Mouse (Mus musculus) heart, embryonic 10.5 days (tissue): ENCODE measurements around the gene Zfp319. TPM values are rescaled to one million over a fixed set of nuclear protein-coding genes. Genes with fewer than 3 reads are reported as not detected.

Source experiments
- DNase-seq: peaks from one replicate; pipeline ENCODE4 v3.0.0-alpha.2; 2017; ENCODE audit warnings: low spot score
- H3K27ac ChIP-seq: fragments of 300-500 bp; sonication (generic); 2 replicates; pipeline ENCODE4 v1.5.1; 2016; ENCODE audit warnings: mild to moderate bottlenecking
- H3K27me3 ChIP-seq: fragments of 300-500 bp; sonication (generic); 2 replicates; pipeline ENCODE4 v1.6.1; 2016; ENCODE audit warnings: mild to moderate bottlenecking; ENCODE audit not compliant: poor library complexity, insufficient read depth, severe bottlenecking
- H3K36me3 ChIP-seq: fragments of 300-500 bp; sonication (generic); 2 replicates; pipeline ENCODE4 v1.6.1; 2016; ENCODE audit warnings: mild to moderate bottlenecking, moderate library complexity
- H3K4me1 ChIP-seq: fragments of 300-500 bp; sonication (generic); 2 replicates; pipeline ENCODE4 v1.6.1; 2016; ENCODE audit warnings: mild to moderate bottlenecking
- H3K4me3 ChIP-seq: fragments of 300-500 bp; sonication (generic); 2 replicates; pipeline ENCODE4 v1.5.1; 2016; ENCODE audit warnings: mild to moderate bottlenecking, moderate library complexity
- H3K9me3 ChIP-seq: fragments of 300-500 bp; sonication (generic); 2 replicates; pipeline ENCODE4 v1.6.1; 2016; ENCODE audit warnings: mild to moderate bottlenecking, moderate library complexity
- WGBS: fragments of 180-500 bp; shearing (Covaris S2); methylation state at CpG from one replicate; pipeline ENCODE4 v1.1.7; 2016; 5-methylcytosine and 5-hydroxymethylcytosine counted together
- polyA plus RNA-seq: library from polyadenylated mRNA; unstranded; fragments of >200 nt; fragmentation: Nextera tagmentation; extraction: Ambion mirVana; gene quantifications from 2 replicates; pipeline ENCODE4 v1.2.1, GENCODE M21; 2016

Zfp319 gene
- polyA plus RNA-seq, 1 experiment from 2014 or later = 7.5 TPM

GRCm38 (mm10) chr8:95315350-95315749, 16.4 kb downstream of the Zfp319 start:
- DNase-seq = no peak
- H3K9me3 ChIP-seq = no peaks in the 10 kb centered on the region
- 86% methylated on average over 1 of the region's 1 CpGs for WGBS

GRCm38 (mm10) chr8:95314707-95315106, 17.0 kb downstream of the Zfp319 start:
- peaks cover 20% of the 10 kb centered on the region for H3K27me3 ChIP-seq
- H3K4me3 ChIP-seq = no peak overlapping the region
- H3K36me3 ChIP-seq = no peaks in the 10 kb centered on the region
- 73% methylated on average over 2 of the region's 2 CpGs for WGBS
- H3K27ac ChIP-seq = no peak overlapping the region
- no peak for DNase-seq
- peaks cover 4% of the 10 kb centered on the region for H3K4me1 ChIP-seq
- no peaks in the 10 kb centered on the region for H3K9me3 ChIP-seq

More at GRCm38 (mm10) chr8:95315350-95315749, 16.4 kb downstream of the Zfp319 start:
- Histone ChIP-seq H3K4me1 (peaks cover 10% of the 10 kb centered on the region), H3K27ac (no peak overlapping the region), H3K36me3 (no peaks in the 10 kb centered on the region), H3K27me3 (peaks cover 27% of the 10 kb centered on the region), H3K4me3 (no peak overlapping the region)

GRCm38 (mm10) chr8:95313857-95314256, 17.9 kb downstream of the Zfp319 start:
- H3K4me1 ChIP-seq = peaks cover 9% of the 10 kb centered on the region
- no peaks in the 10 kb centered on the region for H3K36me3 ChIP-seq
- H3K9me3 ChIP-seq = no peaks in the 10 kb centered on the region
- no peak overlapping the region for H3K27ac ChIP-seq
- H3K4me3 ChIP-seq = no peak overlapping the region
- WGBS = 84% methylated on average over 6 of the region's 6 CpGs
- DNase-seq = no peak
- H3K27me3 ChIP-seq = peaks cover 12% of the 10 kb centered on the region; the same call in 1 of the 2 replicates

GRCm38 (mm10) chr8:95312836-95313235, 18.9 kb downstream of the Zfp319 start:
- H3K4me1 ChIP-seq = peaks cover 9% of the 10 kb centered on the region
- H3K27me3 ChIP-seq = 0 out of 2 replicates have a peak, but pooled peaks cover 4% of the 10 kb centered on the region
- no peak for DNase-seq
- 60% methylated on average over 18 of the region's 18 CpGs for WGBS
- H3K9me3 ChIP-seq = no peaks in the 10 kb centered on the region
- H3K4me3 ChIP-seq = no peak overlapping the region
- no peaks in the 10 kb centered on the region for H3K36me3 ChIP-seq
- H3K27ac ChIP-seq = no peak overlapping the region

- 26% methylated on average over 6 of the region's 6 CpGs for WGBS
- Histone ChIP-seq H3K27ac (no peak within 1 kb of the TSS), H3K36me3 (no peaks in the 10 kb centered on the region), H3K4me1 (peaks cover 9% of the 10 kb centered on the region), H3K27me3 (0 out of 2 replicates have a peak, but pooled peaks cover 17% of the 10 kb centered on the region), H3K4me3 (no peak within 1 kb of the TSS), H3K9me3 (no peaks in the 10 kb centered on the region)
- no peak for DNase-seq
Observed at GRCm38 (mm10) chr8:95310342-95310970, 21.3 kb downstream of the Zfp319 start, which contains the start of gene Tepp. Gene Tepp (plus strand): TSS chr8:95310566.

- H3K4me3 ChIP-seq = no peak within 1 kb of the TSS
- WGBS = 35% methylated on average over 6 of the region's 6 CpGs
- H3K9me3 ChIP-seq = no peaks in the 10 kb centered on the region
- H3K36me3 ChIP-seq = no peaks in the 10 kb centered on the region
- H3K4me1 ChIP-seq = peaks cover 9% of the 10 kb centered on the region
- 0 out of 2 replicates have a peak within 1 kb of the TSS, but pooled peaks have one; percentile 4 for H3K27ac ChIP-seq
- 0 out of 2 replicates have a peak, but pooled peaks cover 15% of the 10 kb centered on the region for H3K27me3 ChIP-seq
- DNase-seq = no peak
Observed at GRCm38 (mm10) chr8:95306431-95306830, 25.3 kb downstream of the Zfp319 start, which contains the start of gene Cngb1. Gene Cngb1 (minus strand): TSS chr8:95306585.

- no peaks in the 10 kb centered on the region for H3K36me3 ChIP-seq
- H3K4me1 ChIP-seq = peaks cover 7% of the 10 kb centered on the region
- 0 out of 2 replicates have a peak overlapping the region, but pooled peaks have one; percentile 4 for H3K27ac ChIP-seq
- no peaks in the 10 kb centered on the region for H3K9me3 ChIP-seq
- no peak overlapping the region for H3K4me3 ChIP-seq
- DNase-seq = no peak
- WGBS = 46% methylated on average over 4 of the region's 4 CpGs
- H3K27me3 ChIP-seq = 0 out of 2 replicates have a peak, but pooled peaks cover 13% of the 10 kb centered on the region
Observed at GRCm38 (mm10) chr8:95305526-95305925, 26.2 kb downstream of the Zfp319 start.

- no peak for DNase-seq
- WGBS = 18% methylated on average over 5 of the region's 5 CpGs
- Histone ChIP-seq H3K4me1 (no peaks in the 10 kb centered on the region; the same call in 1 of the 2 replicates), H3K9me3 (no peaks in the 10 kb centered on the region), H3K4me3 (no peak overlapping the region), H3K27me3 (peaks cover 19% of the 10 kb centered on the region), H3K36me3 (no peaks in the 10 kb centered on the region), H3K27ac (no peak overlapping the region)
Observed at GRCm38 (mm10) chr8:95302410-95302809, 29.3 kb downstream of the Zfp319 start.

- WGBS = 63% methylated on average over 7 of the region's 7 CpGs
- no peaks in the 10 kb centered on the region for H3K36me3 ChIP-seq
- peaks cover 10% of the 10 kb centered on the region for H3K4me1 ChIP-seq
- no peaks in the 10 kb centered on the region for H3K9me3 ChIP-seq
- H3K27me3 ChIP-seq = no peaks in the 10 kb centered on the region
- DNase-seq = no peak
- H3K4me3 ChIP-seq = no peak overlapping the region
- H3K27ac ChIP-seq = peak overlapping the region; percentile 72; the same call in 1 of the 2 replicates
Observed at GRCm38 (mm10) chr8:95293891-95294290, 37.9 kb downstream of the Zfp319 start.

- H3K27ac ChIP-seq = peak overlapping the region; percentile 72; the same call in 1 of the 2 replicates
- H3K27me3 ChIP-seq = no peaks in the 10 kb centered on the region
- H3K36me3 ChIP-seq = no peaks in the 10 kb centered on the region
- peaks cover 10% of the 10 kb centered on the region for H3K4me1 ChIP-seq
- no peak for DNase-seq
- 70% methylated on average over 11 of the region's 11 CpGs for WGBS
- no peak overlapping the region for H3K4me3 ChIP-seq
- no peaks in the 10 kb centered on the region for H3K9me3 ChIP-seq
Observed at GRCm38 (mm10) chr8:95293172-95293571, 38.6 kb downstream of the Zfp319 start.

GRCm38 (mm10) chr8:95289066-95289650, 42.6 kb downstream of the Zfp319 start:
- Histone ChIP-seq H3K27me3 (no peaks in the 10 kb centered on the region), H3K4me1 (peaks cover 10% of the 10 kb centered on the region), H3K9me3 (no peaks in the 10 kb centered on the region), H3K36me3 (no peaks in the 10 kb centered on the region), H3K4me3 (no peak overlapping the region), H3K27ac (no peak overlapping the region; the same call in 1 of the 2 replicates)
- WGBS = 73% methylated on average over 6 of the region's 6 CpGs
- no peak for DNase-seq

GRCm38 (mm10) chr8:95281493-95281892, 50.3 kb downstream of the Zfp319 start:
- no peak overlapping the region for H3K27ac ChIP-seq
- peaks cover 12% of the 10 kb centered on the region; the same call in 1 of the 2 replicates for H3K4me1 ChIP-seq
- H3K36me3 ChIP-seq = no peaks in the 10 kb centered on the region
- 61% methylated on average over 5 of the region's 5 CpGs for WGBS
- no peaks in the 10 kb centered on the region for H3K9me3 ChIP-seq
- H3K27me3 ChIP-seq = no peaks in the 10 kb centered on the region
- no peak overlapping the region for H3K4me3 ChIP-seq
- no peak for DNase-seq
